Mouse (Mus musculus): ENCODE measurements around the gene Chsy1.

Chsy1 gene

DNA sequence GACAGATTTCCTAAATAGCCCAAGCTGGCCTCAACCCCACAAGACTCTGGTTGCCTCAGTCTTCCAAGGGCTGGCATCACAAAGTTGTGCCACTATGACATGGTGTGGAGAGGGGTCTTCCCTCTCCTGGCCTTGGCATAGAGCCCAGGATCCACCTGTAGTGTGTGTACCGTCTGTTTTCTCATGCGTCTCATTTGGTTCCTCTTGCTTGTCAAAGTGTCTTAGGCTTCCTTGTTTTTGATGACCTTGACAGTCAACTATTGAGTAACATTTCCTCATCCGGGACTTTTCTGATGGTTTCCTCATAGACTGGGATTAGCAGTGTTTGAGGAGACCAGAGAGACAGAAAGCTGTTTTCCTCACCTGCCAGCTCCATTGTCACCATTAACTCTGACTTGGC, 30.8 kb downstream of the Chsy1 start:
- no peak for ATAC-seq (ENCODE audit: low TSS enrichment)

- ATAC-seq (ENCODE audit: low TSS enrichment), result peak; percentile 44; the same call in 1 of the 2 replicates
These were observed 31.7 kb downstream of the Chsy1 start for GRCm38 (mm10) chr7:66140923-66141570.

GRCm38 (mm10) chr7:66142514-66142913, 33.2 kb downstream of the Chsy1 start:
- ATAC-seq (ENCODE audit: low TSS enrichment), result no peak

DNA sequence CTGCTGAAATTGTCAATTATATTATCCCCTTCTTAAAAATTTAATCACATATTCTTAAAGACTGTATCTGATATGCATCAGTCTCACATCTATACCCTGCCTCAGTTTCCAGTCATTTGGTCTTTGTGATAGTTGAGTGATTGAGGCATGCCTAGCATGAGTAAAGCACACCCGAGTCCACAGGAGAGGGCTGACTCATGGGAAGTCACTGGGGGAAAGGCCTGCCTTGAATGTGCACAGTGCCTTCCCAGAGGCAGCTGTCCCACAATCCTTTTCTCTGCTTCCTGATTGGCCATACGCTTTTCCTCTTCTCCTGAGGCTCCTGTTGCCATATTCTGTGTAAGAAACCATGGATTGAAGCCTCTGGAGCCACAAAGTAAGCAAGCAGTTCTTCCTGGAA, 35.2 kb downstream of the Chsy1 start:
- ATAC-seq (ENCODE audit: low TSS enrichment), result no peak

- ATAC-seq (ENCODE audit: low TSS enrichment), result no peak
These were observed 37.8 kb downstream of the Chsy1 start for GRCm38 (mm10) chr7:66147156-66147555.

GRCm38 (mm10) chr7:66147816-66148215, 38.5 kb downstream of the Chsy1 start:
- no peak for ATAC-seq (ENCODE audit: low TSS enrichment)

DNA sequence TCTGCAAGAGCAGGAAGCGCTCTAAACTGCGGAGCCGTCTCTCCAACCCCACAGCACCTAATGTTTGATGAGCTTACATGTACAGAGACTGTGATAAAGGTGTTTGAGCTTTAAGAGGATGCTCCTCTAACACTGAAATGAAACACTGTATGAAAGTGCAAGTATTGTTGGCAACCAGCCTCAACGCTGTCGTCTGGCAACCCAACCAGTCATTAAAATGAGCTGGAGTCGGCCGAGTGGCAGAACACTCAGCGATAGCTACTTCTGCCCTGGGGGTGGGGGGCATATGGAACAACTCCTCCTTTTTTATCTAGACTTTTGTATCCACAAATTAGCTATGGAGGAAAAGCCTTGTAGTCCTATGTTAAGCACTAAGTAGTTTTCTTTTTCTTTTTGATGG, 40.2 kb downstream of the Chsy1 start:
- ATAC-seq (ENCODE audit: low TSS enrichment), result no peak

DNA sequence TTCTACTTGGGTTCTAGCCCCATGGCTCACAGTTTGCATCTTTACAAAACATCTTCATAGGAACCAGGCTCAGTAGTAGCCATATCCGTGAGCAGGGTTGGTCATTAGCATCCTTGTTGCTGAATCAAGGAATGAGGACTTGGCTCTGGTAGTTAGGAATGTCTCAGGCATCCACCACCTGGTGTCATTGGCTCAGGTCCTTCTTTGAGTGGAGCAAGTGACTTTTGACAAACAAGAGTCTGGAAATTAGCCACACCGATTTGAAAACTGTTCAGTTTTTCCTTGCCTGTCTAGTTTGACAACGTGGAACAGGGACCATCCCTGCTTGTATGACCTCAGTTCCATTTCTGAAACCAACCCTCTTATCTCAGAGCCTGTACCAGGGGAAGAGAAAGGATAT, 41.1 kb downstream of the Chsy1 start:
- ATAC-seq (ENCODE audit: low TSS enrichment), result no peak

- ATAC-seq (ENCODE audit: low TSS enrichment), result no peak
These were observed 48.1 kb downstream of the Chsy1 start for GRCm38 (mm10) chr7:66157413-66157812.

DNA sequence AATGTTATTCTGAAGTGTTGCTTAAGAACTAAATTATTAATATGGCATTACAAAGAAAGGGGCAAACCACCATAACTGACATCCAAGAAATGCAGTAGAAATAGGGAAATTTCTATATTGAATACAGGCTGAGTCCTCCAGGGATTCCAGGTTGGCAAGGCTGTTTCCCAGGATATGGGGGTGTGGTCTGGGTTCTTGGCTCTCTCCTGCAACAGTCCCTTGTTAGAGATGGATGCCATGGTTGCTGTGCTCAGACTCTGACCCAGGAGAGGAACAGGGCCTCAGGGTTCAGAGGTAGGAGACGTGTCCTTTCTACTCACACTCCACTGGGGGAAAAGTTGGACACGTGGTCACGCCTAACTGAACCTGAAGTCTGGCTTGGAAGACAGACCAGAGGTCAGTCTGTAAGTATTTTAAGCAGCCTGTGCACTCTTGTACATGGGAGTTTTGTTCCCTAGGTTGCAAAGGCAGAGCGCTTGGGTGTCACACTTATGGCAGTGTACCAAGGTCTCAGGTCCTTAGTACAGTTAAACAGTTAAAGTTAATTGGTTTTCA, 48.6 kb downstream of the Chsy1 start:
- no peak for ATAC-seq (ENCODE audit: low TSS enrichment)

GRCm38 (mm10) chr7:66158616-66159129, 49.4 kb downstream of the Chsy1 start:
- ATAC-seq (ENCODE audit: low TSS enrichment), result no peak

GRCm38 (mm10) chr7:66159961-66160360, 50.6 kb downstream of the Chsy1 start:
- no peak for ATAC-seq (ENCODE audit: low TSS enrichment)

DNA sequence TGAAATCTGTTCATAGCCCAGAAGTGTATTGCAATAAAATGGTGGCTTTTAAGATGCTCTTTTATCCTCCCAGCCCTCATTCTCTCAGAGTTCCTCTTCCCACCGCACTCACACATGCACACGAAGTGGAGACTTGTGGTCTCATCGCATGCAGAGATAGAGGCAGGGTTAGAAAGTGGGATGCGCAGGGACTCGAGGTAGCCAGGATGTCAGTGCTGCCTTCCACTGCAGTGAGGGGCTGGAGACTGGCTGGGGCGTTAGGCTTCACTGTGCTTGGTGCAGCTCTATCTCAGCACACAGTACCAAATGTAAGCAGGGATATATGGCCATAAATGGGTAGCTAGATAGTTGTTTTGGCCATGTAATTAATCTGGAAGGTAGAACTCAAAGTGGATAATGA, 52.5 kb downstream of the Chsy1 start:
- no peak for ATAC-seq (ENCODE audit: low TSS enrichment)

DNA sequence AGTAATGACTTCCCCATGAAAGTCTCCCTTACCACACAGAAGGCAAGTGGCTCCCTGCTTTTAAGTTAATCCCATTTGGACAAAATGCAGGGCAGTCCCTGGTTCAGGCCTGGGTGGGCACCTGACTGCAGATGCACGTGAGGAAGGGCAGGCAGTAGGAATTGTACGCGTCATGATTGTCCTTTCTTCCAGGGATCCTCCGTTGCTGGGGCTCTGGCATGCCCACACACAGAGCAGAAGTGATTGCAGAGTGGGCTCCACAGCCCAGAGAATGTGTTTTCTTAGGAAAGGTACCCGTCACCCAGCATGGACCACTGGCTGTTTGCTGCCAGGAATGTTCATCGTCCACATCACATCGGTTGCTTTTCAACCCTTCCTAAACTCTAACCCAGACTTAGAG, 53.2 kb downstream of the Chsy1 start:
- ATAC-seq (ENCODE audit: low TSS enrichment), result no peak

GRCm38 (mm10) chr7:66162981-66163380, 53.7 kb downstream of the Chsy1 start:
- no peak for ATAC-seq (ENCODE audit: low TSS enrichment)

DNA sequence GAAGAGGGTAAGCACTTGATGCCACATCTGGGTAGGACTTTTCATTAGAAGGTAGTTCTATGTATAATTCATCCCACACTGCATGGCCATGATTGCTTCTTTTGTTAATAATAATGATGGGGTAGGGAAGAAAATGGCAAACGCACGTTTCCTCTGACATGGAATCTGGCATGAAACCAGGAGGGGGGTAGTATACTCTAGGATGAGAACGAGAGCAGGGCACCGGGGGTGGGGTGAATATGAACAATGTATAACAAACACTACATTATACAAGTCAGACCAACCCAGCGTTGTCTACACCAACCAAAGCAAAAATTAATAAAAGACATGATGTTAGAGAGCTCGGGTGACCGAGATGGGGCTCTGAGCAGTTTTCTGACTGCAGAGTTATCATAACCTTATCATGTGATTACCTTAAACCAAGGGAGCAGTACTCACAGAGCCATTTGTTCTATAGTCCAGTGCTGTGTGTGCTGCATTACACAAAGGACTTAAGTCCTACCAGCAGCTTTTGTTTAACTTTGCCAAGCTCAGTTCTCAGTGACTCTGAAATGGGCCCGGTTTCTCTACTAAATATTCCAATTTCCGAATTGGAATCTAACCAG, 55.2 kb downstream of the Chsy1 start:
- ATAC-seq (ENCODE audit: low TSS enrichment), result no peak

DNA sequence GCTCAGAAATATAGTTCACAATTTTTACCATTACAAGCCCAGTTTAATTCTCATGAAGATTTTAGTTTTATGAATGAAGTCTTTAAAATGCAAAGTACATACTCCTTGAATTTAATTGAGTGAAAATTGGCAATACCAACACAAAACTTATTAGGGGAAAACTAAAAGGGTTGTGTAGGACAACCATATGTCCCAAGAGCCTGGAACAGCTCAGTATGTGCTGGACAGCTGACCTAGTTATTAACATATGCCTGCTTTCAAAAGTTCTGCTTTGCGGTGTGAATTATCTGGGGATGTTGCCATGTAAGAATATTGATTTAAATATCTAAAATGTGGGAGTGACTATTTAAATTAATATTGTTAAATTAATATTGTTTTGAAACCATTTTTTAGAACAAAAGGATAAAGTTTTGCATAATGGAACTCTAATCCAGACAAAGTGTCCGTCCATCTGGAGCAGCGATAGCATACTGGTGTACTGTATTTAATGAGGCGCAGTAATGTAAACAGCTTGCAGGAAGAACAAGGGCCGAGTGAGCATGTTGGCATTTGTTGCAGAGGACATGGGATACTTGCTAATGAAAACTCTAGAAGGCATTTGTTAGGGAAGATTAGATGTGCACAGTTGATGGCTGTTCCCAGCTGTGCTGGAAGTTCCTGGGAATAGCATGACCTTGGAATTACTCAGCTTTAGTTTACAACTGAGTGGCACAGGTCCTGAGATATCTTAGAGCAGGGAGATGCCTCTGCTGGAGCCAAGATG, 55.9 kb downstream of the Chsy1 start:
- no peak for ATAC-seq (ENCODE audit: low TSS enrichment)

- no peak for ATAC-seq (ENCODE audit: low TSS enrichment)
These were observed 59.6 kb downstream of the Chsy1 start for GRCm38 (mm10) chr7:66168877-66169276.

GRCm38 (mm10) chr7:66169476-66169875, 60.2 kb downstream of the Chsy1 start:
- ATAC-seq (ENCODE audit: low TSS enrichment), result no peak

- no peak for ATAC-seq (ENCODE audit: low TSS enrichment)
These were observed 61.6 kb downstream of the Chsy1 start for GRCm38 (mm10) chr7:66170802-66171505.

DNA sequence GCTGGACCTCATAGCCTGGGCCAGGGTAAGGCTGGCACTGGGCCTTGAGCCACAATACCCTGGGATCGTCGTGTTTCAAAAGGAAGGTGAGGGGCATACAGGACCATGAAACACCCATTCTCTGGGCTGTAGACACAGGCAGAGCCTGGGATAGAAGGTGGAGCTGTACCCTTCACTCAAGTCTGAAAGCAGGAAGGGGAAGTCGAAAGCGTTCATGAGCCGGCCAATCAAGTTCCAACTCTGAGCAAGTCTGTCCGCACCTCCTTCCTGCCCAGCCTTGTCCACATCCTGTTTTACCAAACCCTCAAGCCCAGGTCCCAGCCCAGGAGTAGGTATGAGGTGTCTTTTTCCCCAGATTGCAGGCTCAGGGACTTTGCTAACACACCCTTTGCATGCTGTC, 66.4 kb downstream of the Chsy1 start:
- ATAC-seq (ENCODE audit: low TSS enrichment), result no peak

GRCm38 (mm10) chr7:66176256-66176655, 66.9 kb downstream of the Chsy1 start:
- no peak for ATAC-seq (ENCODE audit: low TSS enrichment)
